Mouse (Mus musculus) right cerebral cortex, postnatal 14 days (tissue): Measurements from ENCODE around the gene Adra2c.

Source experiments
- DNase-seq: peaks from one replicate; pipeline ENCODE4 v3.0.0; 2022

Gene Adra2c

GRCm38 (mm10) chr5:35278019-35278418 lies at the start of gene Adra2c:
TSS of gene Adra2c (plus strand) at chr5:35278319.
- no peak for DNase-seq

- DNase-seq: no peak
Measured at GRCm38 (mm10) chr5:35233142-35233541, 45.0 kb upstream of the Adra2c start.

- no peak for DNase-seq
Measured at GRCm38 (mm10) chr5:35237757-35238156, 40.4 kb upstream of the Adra2c start.

DNA sequence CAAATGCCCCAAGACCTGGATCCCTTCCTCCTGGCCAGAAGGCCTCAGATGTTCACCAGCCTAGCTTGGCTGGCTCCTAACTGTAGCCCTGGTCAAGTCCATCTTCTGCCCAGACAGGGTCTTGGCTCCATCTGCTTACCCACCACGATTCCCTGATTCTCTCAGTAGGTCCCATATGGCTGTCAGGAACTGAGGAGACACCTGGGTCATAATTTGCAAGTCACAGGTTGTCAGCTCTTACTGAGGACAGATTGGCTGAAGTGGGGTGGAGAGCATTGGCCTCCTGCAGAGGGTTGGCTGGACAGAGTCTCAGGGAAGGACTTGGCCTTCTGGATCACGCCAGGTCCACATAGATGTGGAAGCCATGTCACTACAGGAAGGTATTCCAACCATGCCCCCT lies 39.5 kb upstream of the Adra2c start:
- no peak for DNase-seq

- no peak for DNase-seq
Measured at GRCm38 (mm10) chr5:35241556-35241955, 36.6 kb upstream of the Adra2c start.

GRCm38 (mm10) chr5:35244204-35244603 lies 33.9 kb upstream of the Adra2c start:
- no peak for DNase-seq

GRCm38 (mm10) chr5:35245555-35246273 lies 32.4 kb upstream of the Adra2c start:
- DNase-seq: peak; percentile 59

GRCm38 (mm10) chr5:35254964-35255716 lies 23.0 kb upstream of the Adra2c start:
- DNase-seq: no peak

DNA sequence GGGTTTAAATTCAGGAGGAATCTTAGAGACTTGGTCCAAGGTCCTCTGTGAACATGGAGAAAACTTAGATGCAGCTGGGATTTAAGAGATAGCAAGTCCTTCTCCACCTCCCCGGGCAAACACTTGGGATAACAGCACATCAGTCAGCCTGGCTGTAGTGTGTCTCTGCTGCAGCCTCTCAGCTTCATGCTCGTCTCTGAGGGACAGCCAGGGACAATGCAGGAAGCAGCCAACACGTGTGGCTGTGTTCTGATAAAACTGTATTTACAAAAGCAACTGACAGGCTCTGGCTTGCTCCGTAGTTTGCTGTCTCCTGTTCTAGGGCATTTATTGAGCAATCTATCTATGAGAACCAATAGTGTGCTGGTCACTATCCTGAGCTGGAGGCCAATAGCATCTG lies 14.4 kb upstream of the Adra2c start:
- no peak for DNase-seq

DNA sequence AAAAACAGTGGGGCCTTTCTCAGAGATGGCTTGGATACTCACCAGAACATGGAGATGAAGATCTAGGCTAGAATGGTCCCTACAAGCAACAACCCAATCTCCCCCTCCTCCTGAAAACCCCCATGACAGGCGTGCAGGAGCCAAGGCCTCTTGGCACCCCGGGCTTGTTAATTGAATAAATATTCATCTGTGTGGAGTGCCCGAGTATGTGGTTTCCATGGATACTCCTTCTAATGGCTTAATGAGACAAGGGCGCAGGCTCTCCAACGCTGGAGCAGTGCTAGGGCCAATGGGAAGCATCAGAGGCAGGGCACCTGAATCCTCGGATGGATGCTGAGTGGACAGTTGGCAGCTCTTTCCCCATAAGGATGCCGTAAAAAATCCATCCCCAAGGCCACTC lies 10.6 kb upstream of the Adra2c start:
- DNase-seq: no peak

DNA sequence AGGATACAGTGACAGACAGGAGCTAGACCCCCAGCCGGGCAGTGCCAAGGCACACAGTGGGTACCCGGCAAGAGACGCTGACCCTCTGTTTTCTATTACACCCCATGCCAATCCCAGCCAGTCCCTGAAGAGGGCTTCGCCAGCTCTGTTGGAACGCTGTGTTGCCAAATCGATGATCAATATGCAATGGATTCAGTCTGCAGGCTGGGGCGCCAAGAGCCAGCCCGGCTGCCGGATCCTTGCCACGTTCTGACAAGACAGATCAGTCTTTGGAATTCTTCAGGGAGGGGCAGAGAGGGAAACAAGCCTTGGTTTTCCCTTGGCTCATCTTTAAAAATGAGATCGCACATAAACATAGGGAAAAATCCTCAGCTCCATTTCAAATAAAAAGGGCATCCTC lies 2.8 kb upstream of the Adra2c start:
- no peak for DNase-seq

DNA sequence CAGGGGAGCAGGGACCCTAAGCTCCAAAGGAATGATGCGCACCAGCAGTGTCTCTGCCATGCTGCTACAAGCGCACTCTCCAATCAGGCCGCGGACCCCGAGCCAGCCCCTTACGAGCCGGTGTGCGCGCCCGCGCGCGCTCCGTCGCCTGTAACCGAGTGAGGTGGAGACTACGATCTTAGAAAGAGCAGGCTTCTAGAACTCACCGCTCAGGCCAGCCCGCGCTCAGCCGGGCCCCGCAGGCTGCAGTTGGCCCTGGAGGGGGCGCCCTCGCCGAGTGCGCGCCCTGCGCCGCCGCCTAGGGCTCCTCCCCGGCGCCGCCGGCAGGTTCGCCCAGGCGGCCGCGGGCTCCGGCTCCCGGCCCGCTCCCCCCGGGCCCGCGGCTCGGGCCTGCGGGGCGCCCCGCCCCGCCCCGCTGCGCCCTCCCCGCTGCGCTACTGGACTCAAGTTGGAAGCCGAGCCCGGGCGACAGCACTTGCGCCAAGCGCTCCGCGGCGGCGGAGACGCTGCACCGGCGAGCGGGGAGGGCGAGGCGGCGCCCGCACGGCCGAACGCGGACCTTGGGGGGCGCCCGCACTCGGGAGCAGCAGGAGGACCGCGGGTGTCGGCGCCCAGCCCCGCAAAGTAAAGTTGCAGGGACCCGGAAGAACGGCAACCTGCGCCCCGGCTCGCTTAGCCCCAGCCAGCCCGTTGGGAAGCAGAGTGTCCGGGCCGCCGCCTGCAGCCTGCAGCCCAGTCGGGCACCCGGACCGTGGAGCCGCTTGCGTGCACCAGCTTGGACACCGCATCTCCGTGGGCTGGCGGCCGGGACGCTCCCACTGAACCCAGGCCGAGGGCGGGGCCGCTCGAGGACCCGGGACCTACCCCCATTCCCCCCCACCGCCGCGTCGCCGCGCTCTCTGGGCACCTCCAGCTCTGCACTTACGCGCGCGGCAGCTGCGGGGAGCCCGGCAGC lies 899 bp downstream of the Adra2c start:
- DNase-seq: peak; percentile 53

- peak; percentile 19 for DNase-seq
Measured at GRCm38 (mm10) chr5:35279696-35280001, 1.5 kb downstream of the Adra2c start.

GRCm38 (mm10) chr5:35280002-35280782 lies 2.1 kb downstream of the Adra2c start:
- peak; percentile 48 for DNase-seq

- DNase-seq: no peak
Measured at GRCm38 (mm10) chr5:35280783-35281165, 2.7 kb downstream of the Adra2c start.

DNA sequence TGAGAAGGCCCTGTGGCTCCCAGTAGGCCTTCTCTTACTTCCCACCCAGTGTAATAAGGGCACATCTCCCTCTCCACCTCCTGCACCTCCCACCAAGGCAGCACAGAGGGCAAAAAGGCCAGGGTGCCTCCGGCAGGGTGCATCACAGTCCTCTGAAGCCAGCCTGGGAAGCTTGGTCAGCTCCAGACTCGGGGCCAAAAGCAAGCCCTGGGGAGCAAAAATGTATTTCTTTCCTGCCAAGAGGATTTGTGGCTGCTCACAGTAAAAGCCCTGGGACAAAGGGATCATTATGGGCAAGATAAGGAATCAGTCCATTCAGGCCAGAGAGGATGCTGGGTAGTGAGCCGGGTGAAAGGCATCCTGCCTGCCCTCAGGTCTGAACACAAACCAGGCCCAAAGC lies 7.2 kb downstream of the Adra2c start:
- DNase-seq: no peak

DNA sequence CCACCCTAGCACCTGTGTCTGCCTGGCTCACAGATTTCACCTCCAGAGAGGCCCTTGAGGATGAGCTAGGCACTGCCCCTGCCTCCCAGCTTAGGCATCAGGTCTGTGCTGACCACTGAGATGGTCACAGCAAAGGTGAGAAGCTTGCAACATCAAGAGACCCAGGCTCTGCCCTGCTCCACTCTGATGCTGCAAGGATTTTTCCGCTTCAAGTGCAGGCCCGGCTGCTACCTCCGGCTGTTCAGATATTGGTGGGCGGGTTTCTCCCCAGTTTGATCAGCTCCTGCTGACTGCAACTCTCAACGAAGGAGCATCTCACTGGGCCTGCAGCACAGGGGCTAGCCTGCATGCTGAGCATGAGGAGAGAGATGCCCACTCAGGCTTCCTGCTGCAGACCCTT lies 8.1 kb downstream of the Adra2c start:
- DNase-seq: no peak

DNA sequence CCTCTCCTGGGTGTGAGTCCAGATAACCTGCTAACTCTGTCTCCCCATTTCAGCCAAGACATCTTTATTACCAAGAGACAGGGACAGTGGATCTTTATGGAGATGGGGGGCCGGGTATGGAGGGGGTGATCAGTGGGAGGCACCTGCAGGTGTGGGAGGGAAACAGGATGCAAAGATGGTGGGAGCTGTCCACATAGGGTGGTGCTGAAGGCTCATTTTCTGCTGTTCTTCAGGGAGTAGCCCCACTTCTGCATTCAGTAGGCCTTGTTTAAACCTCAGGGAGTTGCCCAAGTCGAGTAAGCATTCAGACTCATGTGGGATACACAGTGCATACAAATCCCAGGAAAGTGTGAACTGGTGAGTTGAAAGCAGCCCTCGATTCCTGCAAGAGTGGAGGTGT lies 21.5 kb downstream of the Adra2c start:
- no peak for DNase-seq

DNA sequence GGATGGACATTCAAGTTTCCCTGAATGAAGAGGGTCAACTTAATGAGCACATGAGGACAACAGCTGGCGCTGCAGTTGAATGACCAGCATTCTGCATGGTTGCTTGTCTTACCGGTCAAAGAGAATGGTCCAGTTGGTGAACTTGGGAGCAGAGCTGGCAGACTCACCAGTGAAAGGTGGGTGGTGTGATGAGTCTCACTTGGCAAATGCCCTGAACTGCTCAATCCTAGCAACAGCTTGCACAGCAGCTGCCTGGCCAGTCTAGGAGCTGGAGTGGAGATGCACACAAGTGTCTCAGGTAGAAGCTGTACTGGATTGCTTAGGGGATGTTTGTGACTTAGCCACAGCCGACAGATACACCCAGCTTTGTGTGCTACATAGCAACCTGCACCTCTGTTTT lies 26.1 kb downstream of the Adra2c start:
- no peak for DNase-seq

DNA sequence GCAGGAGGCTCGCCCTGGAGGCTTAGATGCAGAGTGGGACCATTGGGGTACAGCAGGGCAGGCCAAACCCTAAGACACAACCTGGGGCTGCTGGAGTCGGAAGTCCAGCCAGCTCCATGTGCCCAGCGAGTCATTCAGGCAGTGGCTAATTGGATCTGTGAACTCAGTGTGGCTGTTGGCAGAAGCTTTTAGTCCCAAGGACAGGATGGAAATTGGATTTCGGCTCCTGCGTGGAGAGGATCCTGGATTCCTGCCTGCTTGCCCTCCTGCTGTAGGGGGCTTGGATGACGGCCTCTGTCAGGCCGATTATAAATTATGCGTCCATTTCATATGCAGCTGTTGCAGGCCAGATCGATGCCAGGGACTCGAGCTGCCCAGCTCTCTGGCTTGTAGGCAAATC lies 27.2 kb downstream of the Adra2c start:
- DNase-seq: no peak

GRCm38 (mm10) chr5:35306692-35307091 lies 28.6 kb downstream of the Adra2c start:
- no peak for DNase-seq

GRCm38 (mm10) chr5:35309853-35310252 lies 31.7 kb downstream of the Adra2c start:
- no peak for DNase-seq

- DNase-seq: no peak
Measured at GRCm38 (mm10) chr5:35311738-35312250, 33.7 kb downstream of the Adra2c start.
